Mouse (Mus musculus): Measurements from ENCODE around the gene Arpc1a.
A peak's percentile ranks its signal among the peaks of the same experiment; 100 is the strongest.

Gene Arpc1a

GRCm38 (mm10) chr5:145140611-145141010 lies 57.0 kb downstream of the Arpc1a start:
- DNase-seq (ENCODE audit: low read depth): peak; percentile 22

GRCm38 (mm10) chr5:145147748-145148147 lies 64.1 kb downstream of the Arpc1a start:
- DNase-seq (ENCODE audit: low read depth): no peak

- no peak for DNase-seq (ENCODE audit: low read depth)
Measured at GRCm38 (mm10) chr5:145149294-145149693, 65.7 kb downstream of the Arpc1a start.

DNA sequence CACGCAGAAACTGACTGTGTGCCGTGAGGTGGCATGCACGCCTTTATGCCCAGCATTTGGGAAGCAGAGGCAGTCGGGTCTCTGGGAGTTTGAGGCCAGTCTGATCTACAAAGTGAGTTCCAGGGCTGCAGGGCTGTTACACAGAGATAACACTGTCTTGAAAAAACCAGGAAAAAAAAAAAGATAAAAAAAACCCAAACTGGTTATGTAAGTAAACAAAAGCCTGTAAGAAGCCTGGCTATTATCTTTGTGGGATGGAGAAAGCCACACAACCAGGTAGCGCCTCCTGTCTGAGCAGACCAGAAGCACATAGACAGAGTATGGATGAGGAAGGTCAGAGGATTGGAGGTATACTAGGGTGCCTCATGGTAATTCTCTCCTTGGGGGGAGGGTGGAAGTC lies 69.1 kb downstream of the Arpc1a start:
- no peak for DNase-seq (ENCODE audit: low read depth)

Data from NIH3T3 (cell line).